Mouse (Mus musculus) neural tube, embryonic 12.5 days (tissue): ENCODE measurements at regions not wholly inside any gene's neighbourhood (a gene's known extent, or its start where the extent isn't known, plus 50 kb on each side); places are given as distances from the start of the nearest gene placed in this dataset.

Experiments
- ATAC-seq: fragments of 200-750 bp; cut with Nextera tagmentation; 2 replicates; pipeline ENCODE4 v1.8.0; 2017; ENCODE audit warnings: low read depth, mild to moderate bottlenecking, moderate TSS enrichment, moderate library complexity; ENCODE audit not compliant: low FRiP score
- H3K27ac ChIP-seq: fragments of 300-500 bp; sonication (generic); 2 replicates; pipeline ENCODE4 v1.5.1; 2016
- H3K27me3 ChIP-seq: fragments of 300-500 bp; sonication (generic); replicated peaks from 2 replicates; pipeline ENCODE4 v1.6.1; 2016; ENCODE audit warnings: mild to moderate bottlenecking
- H3K36me3 ChIP-seq: fragments of 300-500 bp; sonication (generic); 2 replicates; pipeline ENCODE4 v1.6.1; 2016; ENCODE audit warnings: mild to moderate bottlenecking
- H3K4me1 ChIP-seq: fragments of 300-500 bp; sonication (generic); 2 replicates; pipeline ENCODE4 v1.6.1; 2016
- H3K4me2 ChIP-seq: fragments of 300-500 bp; sonication (generic); replicated peaks from 2 replicates; pipeline ENCODE4 v1.6.1; 2016; ENCODE audit warnings: mild to moderate bottlenecking
- H3K4me3 ChIP-seq: fragments of 300-500 bp; sonication (generic); 2 replicates; pipeline ENCODE4 v1.5.1; 2016
- H3K9ac ChIP-seq: fragments of 300-500 bp; sonication (generic); 2 replicates; pipeline ENCODE4 v1.6.1; 2016; ENCODE audit warnings: mild to moderate bottlenecking
- H3K9me3 ChIP-seq: fragments of 300-500 bp; sonication (generic); 2 replicates; pipeline ENCODE4 v1.6.1; 2016; ENCODE audit warnings: mild to moderate bottlenecking
- WGBS: fragments of 180-500 bp; shearing (Covaris S2); methylation state at CpG from one replicate; pipeline ENCODE4 v1.1.7; 2016; 5-methylcytosine and 5-hydroxymethylcytosine counted together

DNA sequence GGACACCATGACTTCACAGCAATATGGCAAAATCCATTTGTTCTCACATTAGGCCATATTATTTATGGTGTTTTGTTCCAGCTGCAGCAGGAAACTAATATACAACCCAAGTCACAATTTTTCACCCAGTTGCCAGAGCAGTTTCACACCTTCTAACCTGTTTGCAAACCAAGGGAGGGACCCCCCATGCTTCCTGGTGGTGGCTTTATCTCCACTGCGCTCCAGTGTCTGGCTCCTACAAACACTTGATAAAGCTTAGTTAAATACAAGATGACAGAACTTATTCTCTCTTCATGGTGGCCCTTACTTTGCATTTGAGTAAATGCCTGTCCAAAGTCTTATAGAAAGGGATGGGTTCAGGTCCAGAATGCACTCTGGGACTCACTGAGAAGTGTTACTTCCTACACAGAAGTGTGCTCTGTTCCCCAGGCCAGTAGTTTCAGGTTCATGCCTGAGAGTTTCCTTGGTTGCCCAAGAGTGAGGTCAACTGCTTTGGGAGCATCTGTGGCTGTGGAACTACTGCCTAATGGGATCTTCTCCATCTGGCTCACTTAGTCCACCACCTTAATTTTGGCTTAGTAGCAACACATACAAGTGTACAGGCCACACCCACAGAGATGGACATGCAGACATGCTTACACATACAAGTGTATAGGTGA lies 186.9 kb downstream of the Rnf152 start:
- Histone ChIP-seq H3K9ac (no peak overlapping the region), H3K27ac (no peak overlapping the region), H3K9me3 (no peaks in the 10 kb centered on the region), H3K27me3 (no peaks in the 10 kb centered on the region), H3K4me2 (no peak overlapping the region), H3K4me3 (no peak overlapping the region), H3K4me1 (no peaks in the 10 kb centered on the region), H3K36me3 (no peaks in the 10 kb centered on the region)
- no peak for ATAC-seq
- WGBS: 91% methylated on average over 1 of the region's 1 CpGs

DNA sequence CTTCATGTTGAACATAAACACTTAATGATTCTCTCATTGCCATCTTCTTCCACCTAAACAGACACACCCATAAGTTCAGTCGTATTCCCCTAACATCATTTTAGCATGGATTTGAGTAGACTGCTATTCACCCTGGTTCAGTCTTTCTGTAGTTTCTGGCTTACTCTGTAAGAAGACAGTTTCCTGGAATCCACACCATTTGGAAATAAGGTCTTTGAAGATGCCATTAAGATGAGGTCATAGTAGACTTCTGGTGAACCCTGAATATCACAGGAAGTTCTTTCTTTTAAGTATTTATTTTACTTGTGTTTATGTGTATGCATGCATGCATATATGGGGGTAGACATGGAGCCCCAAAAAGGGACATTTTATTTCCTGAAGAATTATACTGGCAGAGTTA lies 187.7 kb downstream of the Rnf152 start:
- 89% methylated on average over 1 of the region's 1 CpGs for WGBS
- H3K36me3 ChIP-seq: no peaks in the 10 kb centered on the region
- H3K9me3 ChIP-seq: no peaks in the 10 kb centered on the region
- no peaks in the 10 kb centered on the region for H3K4me1 ChIP-seq
- H3K4me3 ChIP-seq: no peak overlapping the region
- H3K4me2 ChIP-seq: no peak overlapping the region
- H3K9ac ChIP-seq: no peak overlapping the region
- H3K27me3 ChIP-seq: no peaks in the 10 kb centered on the region
- no peak for ATAC-seq
- no peak overlapping the region for H3K27ac ChIP-seq

DNA sequence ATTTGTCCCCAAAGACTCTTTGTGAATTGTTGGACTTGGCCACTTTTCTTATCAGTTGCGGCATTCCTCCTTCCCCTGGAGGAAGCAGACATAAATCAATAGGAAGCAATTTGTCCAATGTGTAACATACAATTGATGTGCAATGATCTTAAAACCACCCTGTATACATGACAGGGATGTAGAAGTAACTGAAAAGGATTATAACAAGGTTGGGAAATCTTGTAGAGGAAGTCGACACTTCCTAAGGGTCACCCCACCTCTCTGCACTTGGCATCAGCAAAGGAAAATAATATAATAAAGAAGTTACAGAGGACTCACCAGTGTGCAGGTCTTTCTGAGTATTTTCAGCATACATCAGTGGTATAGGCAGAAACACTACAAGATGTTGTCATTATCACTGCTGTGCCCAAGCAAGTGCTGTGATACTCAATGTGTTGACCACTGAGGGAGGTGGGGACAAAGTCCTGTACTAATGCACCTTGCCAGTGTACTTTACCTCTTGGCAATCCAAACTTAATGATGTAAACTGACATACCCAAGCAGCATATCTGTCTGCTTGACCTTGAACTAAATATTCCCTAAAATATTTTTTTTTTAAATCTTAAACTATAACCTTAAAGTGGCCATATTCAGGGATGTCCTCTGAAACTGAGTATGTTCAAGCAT lies 198.9 kb downstream of the Rnf152 start:
- no peak overlapping the region for H3K9ac ChIP-seq
- no peaks in the 10 kb centered on the region for H3K36me3 ChIP-seq
- no peaks in the 10 kb centered on the region for H3K4me1 ChIP-seq
- no peak for ATAC-seq
- no peaks in the 10 kb centered on the region for H3K27me3 ChIP-seq
- H3K27ac ChIP-seq: no peak overlapping the region
- H3K4me2 ChIP-seq: no peak overlapping the region
- no peak overlapping the region for H3K4me3 ChIP-seq
- 86% methylated on average over 2 of the region's 2 CpGs for WGBS
- H3K9me3 ChIP-seq: no peaks in the 10 kb centered on the region

DNA sequence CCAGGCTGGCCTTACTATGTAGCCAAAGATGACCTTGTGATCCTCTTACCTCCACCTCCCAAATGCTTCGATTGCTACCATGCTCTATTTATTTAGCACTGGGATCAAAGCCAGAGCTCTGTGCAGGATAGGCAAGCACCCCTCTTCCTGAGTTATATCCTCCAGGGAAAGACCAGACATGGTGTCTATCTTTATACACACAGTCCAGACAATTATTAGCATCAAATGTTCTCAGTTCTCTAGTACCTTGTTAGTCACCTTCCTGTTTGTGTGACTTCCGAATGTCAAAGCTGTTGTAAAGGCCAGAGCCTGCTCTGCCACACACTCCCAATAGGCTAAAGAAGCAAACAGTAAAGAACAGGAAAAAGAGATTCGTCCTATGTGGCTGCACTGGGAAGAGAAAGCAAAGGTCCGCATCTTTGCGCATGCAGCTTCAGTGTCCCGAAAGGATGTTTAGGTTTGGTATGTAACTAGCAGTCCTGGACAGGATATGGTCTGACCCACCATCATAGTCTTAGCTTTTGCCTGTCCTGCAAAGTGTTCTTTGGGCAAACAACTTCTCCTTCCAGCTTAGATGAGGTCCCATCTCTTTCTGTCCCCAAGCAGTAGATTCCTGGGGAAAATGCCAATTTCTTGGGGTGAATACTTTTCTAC lies 204.2 kb downstream of the Rnf152 start:
- WGBS: 84% methylated on average over 6 of the region's 6 CpGs

DNA sequence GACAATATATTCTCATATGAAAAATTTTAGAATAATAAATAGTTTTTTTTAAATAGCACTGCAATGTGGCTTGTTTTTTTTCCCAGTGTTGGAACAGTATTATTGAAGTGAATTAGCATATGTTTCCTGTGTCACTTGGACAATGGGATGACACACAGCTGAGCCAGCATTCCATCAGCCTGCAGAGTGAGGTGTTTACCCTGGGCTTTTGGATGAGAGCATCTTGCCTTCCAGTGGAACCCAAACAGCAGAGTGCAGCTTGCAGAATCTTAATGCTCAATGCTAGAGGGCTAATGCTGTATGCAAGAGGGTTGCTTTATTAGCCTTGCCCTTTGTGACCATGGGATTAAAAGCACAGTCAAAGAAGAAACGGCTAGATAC lies 205.1 kb downstream of the Rnf152 start:
- Histone ChIP-seq H3K4me2 (no peak overlapping the region), H3K27me3 (no peaks in the 10 kb centered on the region), H3K27ac (no peak overlapping the region), H3K4me3 (no peak overlapping the region), H3K9ac (no peak overlapping the region), H3K36me3 (no peaks in the 10 kb centered on the region), H3K4me1 (no peaks in the 10 kb centered on the region), H3K9me3 (no peaks in the 10 kb centered on the region)
- no peak for ATAC-seq
- 74% methylated on average over 1 of the region's 1 CpGs for WGBS

More for the DNA sequence above, 204.2 kb downstream of the Rnf152 start:
- no peak overlapping the region for H3K4me3 ChIP-seq
- no peaks in the 10 kb centered on the region for H3K4me1 ChIP-seq
- H3K27ac ChIP-seq: no peak overlapping the region
- H3K27me3 ChIP-seq: no peaks in the 10 kb centered on the region
- H3K4me2 ChIP-seq: no peak overlapping the region
- no peak overlapping the region for H3K9ac ChIP-seq
- H3K9me3 ChIP-seq: no peaks in the 10 kb centered on the region
- H3K36me3 ChIP-seq: no peaks in the 10 kb centered on the region
- no peak for ATAC-seq

DNA sequence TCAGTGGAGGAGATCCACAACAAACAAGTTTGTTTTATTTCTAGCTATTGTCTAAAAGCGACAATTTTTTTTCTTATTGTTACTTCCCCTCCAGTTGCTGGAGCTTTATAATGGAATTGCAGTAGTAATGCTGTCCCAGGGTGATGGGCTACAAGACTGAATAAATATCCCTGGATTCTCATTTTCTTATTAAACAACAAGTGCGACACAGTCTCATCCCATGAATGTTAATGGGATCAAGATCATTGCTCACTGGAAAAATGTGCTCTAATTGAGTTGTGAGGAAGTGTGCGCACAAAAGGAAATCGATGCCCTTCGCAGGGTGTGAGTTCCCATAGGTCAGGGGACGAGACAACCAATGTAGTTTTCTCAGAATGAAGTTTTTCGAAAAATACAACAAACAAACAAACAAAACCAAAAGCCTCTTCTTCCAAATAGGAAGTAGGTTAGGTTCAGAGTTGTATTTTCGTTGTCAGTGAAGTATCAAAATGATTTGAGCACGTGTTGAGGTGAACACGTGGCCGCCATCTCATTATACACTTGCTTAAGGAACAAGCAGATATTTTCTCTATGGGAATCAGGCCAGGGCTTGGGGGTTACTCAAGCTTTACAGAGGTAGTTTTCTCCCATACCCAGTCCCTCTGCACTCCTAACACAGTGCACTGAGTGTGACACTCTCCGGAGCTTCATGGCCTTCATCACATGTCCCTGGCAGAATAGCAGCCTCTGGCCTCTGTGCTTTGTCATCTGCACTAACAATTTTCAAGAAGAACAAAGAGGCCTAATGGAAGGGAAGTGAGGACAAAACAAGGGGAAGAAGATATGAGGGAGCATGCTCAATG lies 205.7 kb downstream of the Rnf152 start:
- no peak overlapping the region for H3K4me2 ChIP-seq
- no peaks in the 10 kb centered on the region for H3K4me1 ChIP-seq
- H3K9ac ChIP-seq: no peak overlapping the region
- WGBS: 85% methylated on average over 12 of the region's 12 CpGs
- no peak overlapping the region for H3K27ac ChIP-seq
- H3K4me3 ChIP-seq: no peak overlapping the region
- no peaks in the 10 kb centered on the region for H3K9me3 ChIP-seq
- H3K36me3 ChIP-seq: no peaks in the 10 kb centered on the region
- H3K27me3 ChIP-seq: no peaks in the 10 kb centered on the region
- ATAC-seq: no peak

DNA sequence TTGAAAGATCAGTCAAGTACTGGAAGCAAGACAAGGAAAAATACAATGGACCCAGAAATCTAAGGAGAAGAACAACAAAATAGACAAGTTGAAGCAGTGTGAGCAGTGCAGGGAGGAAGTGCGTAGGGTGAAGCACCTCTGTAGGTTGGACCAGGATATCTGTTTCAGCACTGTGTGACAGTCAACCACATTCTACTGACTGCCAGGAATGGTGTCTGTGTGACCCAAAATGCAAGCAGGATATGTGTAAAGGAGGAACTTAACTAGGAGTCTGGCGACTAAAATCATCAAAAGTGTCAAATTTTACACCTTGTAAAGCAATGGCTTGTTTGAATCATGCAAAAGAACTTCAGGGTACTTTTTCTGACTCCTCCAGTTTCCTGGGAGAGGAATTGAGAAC lies 207.7 kb downstream of the Rnf152 start:
- Histone ChIP-seq H3K27me3 (no peaks in the 10 kb centered on the region), H3K9me3 (no peaks in the 10 kb centered on the region)
- WGBS: 87% methylated on average over 2 of the region's 2 CpGs

DNA sequence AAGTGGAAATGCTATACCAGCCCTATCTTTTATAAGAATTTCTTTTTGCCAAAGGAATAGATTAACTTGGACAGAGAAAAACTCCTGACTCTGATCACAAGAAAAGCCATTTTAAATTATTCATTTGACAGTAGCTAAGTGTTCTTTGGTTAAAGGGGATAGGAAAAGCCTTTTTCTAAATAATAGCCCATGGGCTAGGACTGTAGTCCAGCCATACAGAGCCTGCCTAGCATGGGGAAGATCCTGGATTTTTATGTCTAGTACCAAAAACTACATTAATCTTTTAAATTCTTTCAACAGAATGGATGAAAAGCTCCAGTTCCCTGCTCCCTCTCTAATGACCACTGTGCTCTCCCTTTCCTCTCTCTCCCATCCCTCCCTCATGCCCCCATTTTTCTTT lies 208.5 kb downstream of the Rnf152 start:
- no peaks in the 10 kb centered on the region for H3K36me3 ChIP-seq
- no peak overlapping the region for H3K4me2 ChIP-seq
- H3K27ac ChIP-seq: no peak overlapping the region
- H3K27me3 ChIP-seq: no peaks in the 10 kb centered on the region
- no peaks in the 10 kb centered on the region for H3K4me1 ChIP-seq
- ATAC-seq: no peak
- no peaks in the 10 kb centered on the region for H3K9me3 ChIP-seq
- H3K9ac ChIP-seq: no peak overlapping the region
- no peak overlapping the region for H3K4me3 ChIP-seq

More for the DNA sequence above, 207.7 kb downstream of the Rnf152 start:
- ATAC-seq: no peak
- Histone ChIP-seq H3K36me3 (no peaks in the 10 kb centered on the region), H3K9ac (no peak overlapping the region), H3K4me3 (no peak overlapping the region), H3K4me1 (no peaks in the 10 kb centered on the region), H3K27ac (no peak overlapping the region), H3K4me2 (no peak overlapping the region)

DNA sequence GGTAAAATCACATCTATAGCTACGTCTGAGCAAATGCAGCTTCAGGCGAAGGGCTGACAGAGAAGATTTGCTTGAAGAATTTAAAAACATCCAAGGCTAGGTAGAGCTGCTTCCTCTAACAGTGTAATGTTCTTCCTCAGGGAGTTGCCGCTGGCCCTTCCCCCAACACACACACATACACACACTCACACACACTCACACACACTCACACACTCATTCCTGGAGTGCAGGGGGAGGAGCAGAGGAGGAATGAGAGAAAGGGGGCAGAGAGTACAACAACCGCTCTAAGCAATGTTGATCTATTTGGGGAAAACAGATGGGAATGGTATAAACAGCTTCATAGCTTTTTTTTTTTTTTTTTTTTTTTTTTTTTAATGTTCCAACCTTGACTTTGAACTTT lies 232.6 kb downstream of the Rnf152 start:
- Histone ChIP-seq H3K9ac (no peak overlapping the region), H3K27ac (no peak overlapping the region), H3K4me1 (no peaks in the 10 kb centered on the region), H3K4me2 (no peak overlapping the region), H3K36me3 (no peaks in the 10 kb centered on the region), H3K4me3 (no peak overlapping the region), H3K9me3 (no peaks in the 10 kb centered on the region), H3K27me3 (no peaks in the 10 kb centered on the region)
- ATAC-seq: no peak
- WGBS: 81% methylated on average over 4 of the region's 4 CpGs

DNA sequence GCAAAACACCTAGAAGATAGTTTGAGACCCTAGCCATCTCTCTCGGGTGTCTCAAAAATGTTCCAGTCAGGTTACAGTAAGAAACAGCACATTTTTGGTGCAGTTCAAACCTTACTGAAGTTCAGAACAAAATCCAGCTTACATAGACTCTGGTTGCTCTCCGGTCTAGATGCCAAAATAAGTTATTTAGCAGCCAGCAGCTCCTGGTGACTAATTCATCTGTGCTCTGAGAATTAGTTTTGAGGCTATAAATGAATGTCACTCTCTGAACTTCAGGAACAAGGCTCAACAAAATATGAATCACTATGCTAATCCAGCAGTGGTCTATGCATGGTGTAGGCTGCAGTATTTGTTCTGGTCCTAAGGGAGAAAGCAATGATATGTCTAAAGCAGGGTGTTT lies 238.6 kb downstream of the Rnf152 start:
- Histone ChIP-seq H3K9me3 (no peaks in the 10 kb centered on the region), H3K36me3 (no peaks in the 10 kb centered on the region), H3K27me3 (no peaks in the 10 kb centered on the region), H3K27ac (no peak overlapping the region), H3K4me2 (no peak overlapping the region), H3K4me1 (no peaks in the 10 kb centered on the region), H3K9ac (no peak overlapping the region), H3K4me3 (no peak overlapping the region)
- no peak for ATAC-seq
- 85% methylated on average over 2 of the region's 2 CpGs for WGBS

DNA sequence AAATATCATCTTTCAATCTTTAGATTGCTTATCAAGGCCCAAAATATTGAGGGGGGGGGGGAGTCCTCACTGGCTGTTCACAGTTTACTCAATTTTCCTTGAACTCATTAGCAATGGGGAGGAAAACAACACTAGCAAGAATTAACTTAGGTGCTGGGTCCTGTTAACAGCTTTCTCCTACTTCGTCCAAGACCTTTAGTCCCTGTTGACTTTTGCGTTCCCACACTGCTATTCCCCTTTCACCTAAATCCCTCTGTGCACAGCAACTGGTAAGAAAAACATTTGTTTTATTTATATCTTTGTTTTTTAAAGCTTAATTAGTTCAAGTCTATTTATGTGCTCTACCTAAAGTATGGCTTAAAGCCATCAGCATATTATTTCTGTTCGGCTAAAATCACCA lies 240.3 kb downstream of the Rnf152 start:
- ATAC-seq: no peak
- H3K9me3 ChIP-seq: no peaks in the 10 kb centered on the region
- no peak overlapping the region for H3K27ac ChIP-seq
- H3K27me3 ChIP-seq: no peaks in the 10 kb centered on the region
- no peak overlapping the region for H3K9ac ChIP-seq
- 86% methylated on average over 3 of the region's 3 CpGs for WGBS
- no peaks in the 10 kb centered on the region for H3K4me1 ChIP-seq
- H3K4me2 ChIP-seq: no peak overlapping the region
- H3K4me3 ChIP-seq: no peak overlapping the region
- no peaks in the 10 kb centered on the region for H3K36me3 ChIP-seq

DNA sequence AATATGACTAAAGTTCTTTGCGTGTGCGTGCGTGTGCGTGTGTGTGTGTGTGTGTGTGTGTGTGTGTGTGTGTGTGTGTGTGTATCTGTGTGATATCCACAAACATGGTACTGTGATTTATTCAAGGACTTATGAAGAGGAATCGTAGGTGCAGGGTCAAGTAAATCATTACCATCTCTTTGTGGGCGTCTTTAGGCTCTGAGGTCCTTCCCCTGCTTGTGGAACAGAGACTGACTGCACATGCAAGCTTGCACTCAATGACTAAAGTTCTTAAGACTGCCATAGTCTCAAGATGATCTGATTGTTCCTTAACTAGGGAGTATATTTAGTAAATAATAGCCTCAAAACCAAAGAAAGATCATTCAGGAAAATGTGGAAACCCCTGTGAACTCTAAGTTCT lies 241.1 kb downstream of the Rnf152 start:
- 87% methylated on average over 6 of the region's 6 CpGs for WGBS
- no peak for ATAC-seq

More for the DNA sequence above, 241.1 kb downstream of the Rnf152 start:
- Histone ChIP-seq H3K27ac (no peak overlapping the region), H3K9me3 (no peaks in the 10 kb centered on the region), H3K4me2 (no peak overlapping the region), H3K9ac (no peak overlapping the region), H3K36me3 (no peaks in the 10 kb centered on the region), H3K27me3 (no peaks in the 10 kb centered on the region), H3K4me1 (no peaks in the 10 kb centered on the region), H3K4me3 (no peak overlapping the region)
